Mouse (Mus musculus) megakaryocyte, embryonic 14.5 days (primary cell): ENCODE data around the gene Kdf1. TPM values are rescaled to one million over a fixed set of nuclear protein-coding genes. Genes with fewer than 3 reads are reported as not detected.

ENCODE experiments used
- H3K27me3 ChIP-seq: replicated peaks from 2 replicates; pipeline ENCODE3; 2012; ENCODE audit warnings: inconsistent platforms
- H3K36me3 ChIP-seq: replicated peaks from 2 replicates; pipeline ENCODE3; 2012; ENCODE audit warnings: low read length, inconsistent platforms, mixed read lengths
- H3K4me1 ChIP-seq: 2 replicates; pipeline ENCODE4 v1.6.1; 2012; ENCODE audit warnings: inconsistent platforms
- H3K4me3 ChIP-seq: replicated peaks from 2 replicates; pipeline ENCODE3; 2012; ENCODE audit warnings: moderate library complexity, mild to moderate bottlenecking, inconsistent platforms
- H3K9me3 ChIP-seq: 2 replicates; pipeline ENCODE4 v1.6.1; 2012; ENCODE audit warnings: inconsistent platforms
- FLI1 ChIP-seq: IDR thresholded peaks from 2 replicates; pipeline ENCODE4 v1.6.1; 2012; ENCODE audit warnings: low read length, inconsistent platforms, mixed read lengths
- GATA1 ChIP-seq: IDR thresholded peaks from 3 replicates; pipeline ENCODE4 v1.6.1; 2012; ENCODE audit warnings: mixed read lengths, low read length, inconsistent platforms, borderline replicate concordance
- polyA plus RNA-seq: library from polyadenylated mRNA; stranded (reverse); fragments of >175 nt; gene quantifications from 2 replicates; pipeline ENCODE4 v1.2.3, GENCODE M21; 2012; ENCODE audit warnings: low replicate concordance; ENCODE audit not compliant: insufficient read depth

The Kdf1 gene
- polyA plus RNA-seq, 1 experiment: 0.83 TPM

DNA sequence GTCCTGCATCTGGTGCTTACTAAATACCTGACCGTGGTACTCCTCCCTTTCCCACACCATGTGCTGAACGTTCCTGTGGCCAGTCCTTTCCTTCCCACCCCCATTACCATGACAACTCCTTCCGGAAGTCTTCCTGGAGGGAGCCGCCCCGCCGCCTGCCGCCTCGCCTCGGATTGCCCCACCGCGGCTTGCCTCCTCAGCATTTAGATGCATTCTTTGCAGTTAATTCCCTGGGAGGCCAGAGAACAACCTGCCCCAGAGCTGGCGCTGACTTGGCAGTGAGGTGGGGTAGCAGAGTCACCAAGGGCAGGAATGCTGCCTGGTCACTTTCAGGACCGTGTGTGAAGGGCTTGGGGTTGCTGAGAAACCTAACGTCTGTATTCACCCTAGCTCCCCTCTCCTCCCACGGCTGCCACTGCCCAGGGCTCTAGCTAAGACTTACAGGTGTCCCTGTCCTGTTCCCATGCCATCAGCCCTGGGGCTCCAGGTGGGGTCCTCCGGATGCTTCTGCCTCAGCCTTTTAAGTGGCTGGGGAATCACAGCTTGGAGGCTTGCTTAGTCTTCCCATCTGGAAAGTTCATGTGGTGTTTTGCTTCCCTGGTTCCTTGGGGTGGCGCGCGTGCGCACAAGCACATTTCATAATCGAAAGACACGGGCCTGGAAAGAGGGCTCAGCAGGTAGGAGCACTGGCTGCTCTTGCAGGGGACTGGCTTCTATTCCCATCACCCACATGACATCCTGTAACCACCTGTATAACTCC lies 34.3 kb upstream of the Kdf1 start:
- Histone ChIP-seq H3K4me1 (peaks cover 28% of the 10 kb centered on the region), H3K36me3 (no peaks in the 10 kb centered on the region), H3K27me3 (peaks cover 94% of the 10 kb centered on the region), H3K4me3 (peak overlapping the region; percentile 55), H3K9me3 (no peaks in the 10 kb centered on the region)
- TF ChIP-seq FLI1: no peak
- no peak for TF ChIP-seq GATA1

DNA sequence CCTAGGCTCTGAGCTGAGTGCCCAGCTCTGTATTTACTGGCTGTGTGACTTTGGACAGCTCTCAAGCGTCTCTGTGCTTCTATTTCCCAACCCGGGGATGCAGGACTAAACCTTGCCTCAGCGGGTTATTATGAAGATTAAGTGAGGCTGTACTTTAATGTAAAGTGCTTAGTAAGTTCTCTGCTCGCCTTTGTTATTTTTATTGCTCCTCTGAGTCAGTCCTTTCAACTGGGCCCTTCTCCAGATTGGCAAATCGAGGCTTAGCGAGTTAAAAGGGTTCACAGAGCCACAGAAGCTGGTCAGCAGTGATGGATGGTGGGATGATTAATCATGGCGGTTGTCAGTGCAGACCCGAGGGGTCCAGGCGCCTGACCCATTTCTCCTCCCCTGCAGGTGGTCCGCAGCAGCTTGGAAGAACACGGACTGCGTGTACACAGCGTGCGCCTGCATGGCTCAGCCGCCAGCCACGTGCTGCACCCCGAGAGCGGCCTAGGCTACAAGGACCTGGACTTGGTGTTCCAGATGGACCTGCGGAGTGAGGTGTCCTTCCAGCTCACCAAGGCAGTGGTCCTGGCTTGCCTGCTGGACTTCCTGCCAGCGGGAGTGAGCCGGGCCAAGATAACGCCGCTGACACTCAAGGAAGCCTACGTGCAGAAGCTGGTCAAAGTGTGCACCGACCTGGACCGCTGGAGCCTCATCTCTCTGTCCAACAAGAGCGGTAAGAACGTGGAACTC lies 32.9 kb upstream of the Kdf1 start:
- TF ChIP-seq GATA1 (no peak), FLI1 (no peak)
- H3K4me1 ChIP-seq: peaks cover 14% of the 10 kb centered on the region
- peaks cover 87% of the 10 kb centered on the region for H3K27me3 ChIP-seq
- no peaks in the 10 kb centered on the region for H3K36me3 ChIP-seq
- no peak overlapping the region for H3K4me3 ChIP-seq
- no peaks in the 10 kb centered on the region for H3K9me3 ChIP-seq

DNA sequence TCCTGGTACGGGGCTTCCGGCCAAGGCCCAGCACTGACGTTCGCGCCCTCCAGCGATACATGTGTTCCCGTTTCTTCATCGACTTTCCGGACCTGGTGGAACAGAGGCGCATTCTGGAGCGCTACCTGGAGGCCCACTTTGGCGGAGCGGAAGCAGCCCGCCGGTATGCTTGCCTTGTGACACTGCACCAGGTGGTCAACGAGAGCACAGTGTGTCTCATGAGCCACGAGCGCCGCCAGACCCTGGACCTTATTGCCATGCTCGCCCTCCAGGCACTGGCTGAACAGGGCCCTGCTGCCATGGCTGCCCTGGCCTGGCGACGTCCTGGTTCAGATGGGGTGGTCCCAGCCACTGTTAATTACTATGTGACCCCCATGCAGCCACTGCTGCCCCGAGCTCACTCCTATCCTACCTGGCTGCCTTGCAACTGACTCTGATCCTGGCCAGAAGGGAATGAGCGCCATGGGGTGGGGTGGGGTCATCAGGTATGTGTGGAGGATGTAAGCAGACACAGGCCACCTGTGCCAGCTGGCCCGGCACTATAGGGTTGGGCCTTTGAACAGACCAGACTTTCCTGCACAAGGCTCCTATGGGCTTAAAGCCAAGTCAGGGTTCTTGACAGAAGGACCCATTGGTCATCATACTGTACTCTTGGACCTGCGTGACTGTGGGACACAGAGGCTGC lies 31.9 kb upstream of the Kdf1 start:
- TF ChIP-seq GATA1 (no peak), FLI1 (no peak)
- Histone ChIP-seq H3K4me1 (peaks cover 14% of the 10 kb centered on the region), H3K27me3 (peaks cover 87% of the 10 kb centered on the region), H3K9me3 (no peaks in the 10 kb centered on the region), H3K4me3 (no peak overlapping the region), H3K36me3 (no peaks in the 10 kb centered on the region)

- H3K9me3 ChIP-seq: no peaks in the 10 kb centered on the region
- H3K4me1 ChIP-seq: peaks cover 15% of the 10 kb centered on the region
- no peaks in the 10 kb centered on the region for H3K36me3 ChIP-seq
- TF ChIP-seq GATA1: no peak
- no peak for TF ChIP-seq FLI1
- H3K4me3 ChIP-seq: no peak overlapping the region
- peaks cover 82% of the 10 kb centered on the region for H3K27me3 ChIP-seq
These were observed 30.0 kb upstream of the Kdf1 start for GRCm38 (mm10) chr4:133488619-133489392.

DNA sequence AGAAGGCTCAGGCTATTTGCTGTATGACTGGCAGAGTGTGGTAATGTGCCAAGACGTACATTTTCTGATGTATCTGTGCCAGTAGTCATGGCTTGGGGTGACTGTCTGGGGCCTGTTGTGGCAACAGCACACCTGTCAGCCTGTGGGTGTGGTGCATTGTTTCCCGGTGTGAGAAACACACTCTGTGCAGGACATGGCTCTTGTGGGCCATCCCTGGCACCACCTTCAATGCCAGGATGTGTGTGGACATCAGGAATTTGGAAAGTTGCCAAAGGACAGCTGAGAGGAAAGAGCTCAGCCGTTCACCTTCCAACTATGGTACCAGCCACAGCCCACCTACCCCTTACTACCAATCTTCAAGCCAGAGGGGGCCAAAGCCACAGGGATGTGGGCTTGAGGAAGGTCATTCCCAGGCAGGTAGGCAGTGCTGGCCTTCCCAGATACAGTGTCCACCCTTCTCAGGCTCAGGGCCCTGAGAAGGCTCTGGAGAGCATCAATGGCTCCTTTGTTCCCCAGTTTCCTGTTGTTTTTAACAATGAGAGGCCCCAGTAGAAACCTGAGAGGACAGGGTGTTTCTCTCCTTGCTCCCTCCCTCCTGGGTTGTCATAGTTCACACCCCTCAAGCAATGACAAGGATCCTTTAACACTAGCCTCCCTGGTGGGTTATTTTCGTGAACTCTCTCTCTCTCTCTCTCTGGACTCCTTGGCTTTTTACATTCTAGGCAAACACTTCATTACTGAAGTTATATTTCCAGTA lies 29.1 kb upstream of the Kdf1 start:
- H3K4me1 ChIP-seq: peaks cover 15% of the 10 kb centered on the region
- H3K4me3 ChIP-seq: no peak overlapping the region
- H3K27me3 ChIP-seq: peaks cover 75% of the 10 kb centered on the region

GRCm38 (mm10) chr4:133491800-133492199 lies 27.0 kb upstream of the Kdf1 start:
- Histone ChIP-seq H3K36me3 (no peaks in the 10 kb centered on the region), H3K4me3 (no peak overlapping the region), H3K9me3 (no peaks in the 10 kb centered on the region), H3K27me3 (peaks cover 77% of the 10 kb centered on the region), H3K4me1 (peaks cover 15% of the 10 kb centered on the region)
- TF ChIP-seq GATA1 (no peak), FLI1 (no peak)

More for the DNA sequence above, 29.1 kb upstream of the Kdf1 start:
- no peak for TF ChIP-seq FLI1
- TF ChIP-seq GATA1: no peak
- H3K9me3 ChIP-seq: no peaks in the 10 kb centered on the region
- no peaks in the 10 kb centered on the region for H3K36me3 ChIP-seq

DNA sequence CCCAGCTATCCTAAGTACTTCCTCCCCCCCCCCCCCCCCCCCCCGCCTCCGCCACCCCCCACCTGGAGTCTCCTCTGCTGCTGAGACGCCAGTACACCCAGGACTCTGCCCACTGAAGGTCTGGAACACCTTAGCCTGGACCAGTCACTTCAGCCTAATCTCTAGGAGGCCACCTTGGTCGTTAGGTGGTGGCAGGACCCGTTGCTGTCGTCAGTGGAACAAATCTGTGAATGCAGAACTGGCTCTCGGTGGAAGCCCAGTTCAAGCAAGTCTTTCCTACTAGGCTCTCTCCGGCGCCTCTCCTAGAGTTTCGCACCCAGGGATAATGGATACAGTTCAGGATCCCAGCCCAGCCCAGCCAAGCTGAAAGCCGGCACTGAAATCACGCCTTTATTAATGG lies 24.9 kb upstream of the Kdf1 start:
- Histone ChIP-seq H3K27me3 (peaks cover 77% of the 10 kb centered on the region), H3K9me3 (no peaks in the 10 kb centered on the region), H3K36me3 (no peaks in the 10 kb centered on the region), H3K4me1 (peaks cover 34% of the 10 kb centered on the region), H3K4me3 (peak overlapping the region; percentile 91)
- TF ChIP-seq FLI1 (no peak), GATA1 (no peak)

- Histone ChIP-seq H3K36me3 (no peaks in the 10 kb centered on the region), H3K9me3 (no peaks in the 10 kb centered on the region), H3K4me3 (peak overlapping the region; percentile 91), H3K4me1 (peaks cover 34% of the 10 kb centered on the region), H3K27me3 (peaks cover 77% of the 10 kb centered on the region)
- no peak for TF ChIP-seq FLI1
- no peak for TF ChIP-seq GATA1
These were observed 24.3 kb upstream of the Kdf1 start for GRCm38 (mm10) chr4:133494432-133494831.

- Histone ChIP-seq H3K36me3 (no peaks in the 10 kb centered on the region), H3K27me3 (peaks cover 77% of the 10 kb centered on the region), H3K4me1 (peaks cover 34% of the 10 kb centered on the region), H3K9me3 (no peaks in the 10 kb centered on the region), H3K4me3 (no peak overlapping the region)
- TF ChIP-seq GATA1: no peak
- no peak for TF ChIP-seq FLI1
These were observed 23.9 kb upstream of the Kdf1 start for GRCm38 (mm10) chr4:133494867-133495266.
